Mouse (Mus musculus) ES-Bruce4 (cell line): ENCODE results near the gene B4galnt1.

Experiments used
- CTCF ChIP-seq: IDR thresholded peaks from one replicate; pipeline ENCODE4 v1.8.1; 2011; ENCODE audit warnings: low read depth, low read length
- EP300 ChIP-seq: IDR thresholded peaks from 2 replicates; pipeline ENCODE4 v1.6.1; 2011; ENCODE audit warnings: low read depth, low read length; ENCODE audit not compliant: insufficient read depth
- POLR2A ChIP-seq: IDR thresholded peaks from one replicate; pipeline ENCODE4 v1.8.1; 2011; ENCODE audit warnings: low read length; ENCODE audit not compliant: insufficient read depth

DNA sequence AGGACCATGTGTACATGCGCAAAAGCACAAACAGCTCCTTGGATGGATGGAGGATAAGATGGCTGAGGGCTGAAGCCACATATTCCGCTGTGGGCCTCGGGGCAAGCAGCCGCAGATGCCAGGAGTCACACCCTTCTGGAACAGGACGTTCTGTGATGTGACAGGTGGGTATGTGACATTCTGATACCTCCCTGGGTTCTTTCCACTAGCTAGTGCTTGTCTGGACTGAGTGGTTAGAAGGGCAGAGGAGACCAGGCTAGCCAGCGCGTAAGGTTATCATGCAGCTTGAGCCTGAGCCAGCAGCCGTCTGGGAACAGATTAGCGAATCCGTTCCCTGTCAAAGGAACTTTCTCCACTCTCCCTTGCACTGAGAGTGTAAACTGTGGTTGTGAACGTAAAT lies 24.1 kb upstream of the B4galnt1 start:
- TF ChIP-seq CTCF (no peak), EP300 (no peak), POLR2A (no peak)
